Mouse (Mus musculus) testis, postnatal 10 days (tissue): ENCODE data around the gene Rnaset2b.
"Not testable (repeated sequence)": the region's sequence is repeated elsewhere in the genome, so short reads cannot be mapped to it uniquely, and the experiment has no call there.

Experiments used
- DNase-seq: peaks from one replicate; pipeline ENCODE4 v3.0.0; 2021; ENCODE audit warnings: low spot score

Gene Rnaset2b

DNA sequence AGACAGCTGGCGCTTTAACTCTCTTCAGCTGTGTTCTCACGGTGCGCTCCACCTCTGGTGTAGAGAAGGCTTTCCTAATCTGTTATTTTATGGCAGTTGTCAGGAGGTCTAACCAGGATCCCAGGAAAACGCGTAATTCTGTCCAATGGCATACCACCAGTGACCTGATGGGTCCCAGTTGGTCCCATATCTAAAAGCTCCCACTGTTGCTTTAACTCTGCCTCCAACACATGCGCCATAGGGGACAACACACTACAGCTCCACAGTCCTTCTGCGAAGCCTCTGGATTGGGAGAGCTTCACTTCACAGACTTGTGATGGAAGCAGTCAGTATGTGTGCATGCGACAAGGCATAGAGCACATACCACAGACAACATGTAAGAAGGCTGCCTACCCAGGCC lies 9.7 kb downstream of the Rnaset2b start:
- DNase-seq = not testable (repeated sequence)

DNA sequence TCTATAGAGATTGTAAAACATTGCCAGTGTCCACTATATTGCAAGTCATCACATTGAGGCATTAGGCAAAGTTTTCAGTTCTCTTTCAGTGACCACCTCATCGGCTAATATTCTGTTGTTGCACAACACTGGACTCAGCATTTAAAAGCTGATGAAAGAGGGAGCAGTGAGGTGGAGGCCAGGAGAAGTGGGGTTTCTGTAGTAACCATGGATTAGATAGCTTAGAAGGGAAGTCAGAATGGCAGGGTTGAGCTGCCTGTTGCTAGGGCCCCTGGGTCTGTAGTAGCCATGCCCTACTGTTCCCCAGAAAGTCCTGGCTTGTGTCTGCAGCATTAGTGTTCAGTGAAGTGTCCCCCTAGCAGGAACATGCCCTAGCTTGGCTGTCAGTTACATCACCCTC lies 15.7 kb downstream of the Rnaset2b start:
- DNase-seq = not testable (repeated sequence)

DNA sequence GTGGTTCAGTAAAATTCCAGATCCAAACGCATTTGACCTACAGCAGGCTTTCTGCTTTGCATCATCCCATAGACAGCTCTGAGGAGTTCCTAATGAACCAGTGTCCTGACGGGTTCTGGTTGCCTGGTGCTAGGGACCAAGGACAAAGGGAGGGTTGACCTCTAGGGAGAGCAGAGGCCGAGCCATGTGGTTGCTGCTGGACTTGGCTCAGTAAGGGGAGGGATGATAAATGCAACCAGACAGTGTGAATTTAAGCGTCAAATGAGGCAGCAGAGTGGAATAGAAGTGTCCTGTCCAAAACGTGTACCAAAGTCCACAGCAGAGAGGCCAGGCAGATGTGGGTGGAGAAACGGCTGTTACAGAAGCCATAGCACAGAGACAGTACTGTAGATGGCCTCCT lies 25.1 kb downstream of the Rnaset2b start:
- DNase-seq = not testable (repeated sequence)

DNA sequence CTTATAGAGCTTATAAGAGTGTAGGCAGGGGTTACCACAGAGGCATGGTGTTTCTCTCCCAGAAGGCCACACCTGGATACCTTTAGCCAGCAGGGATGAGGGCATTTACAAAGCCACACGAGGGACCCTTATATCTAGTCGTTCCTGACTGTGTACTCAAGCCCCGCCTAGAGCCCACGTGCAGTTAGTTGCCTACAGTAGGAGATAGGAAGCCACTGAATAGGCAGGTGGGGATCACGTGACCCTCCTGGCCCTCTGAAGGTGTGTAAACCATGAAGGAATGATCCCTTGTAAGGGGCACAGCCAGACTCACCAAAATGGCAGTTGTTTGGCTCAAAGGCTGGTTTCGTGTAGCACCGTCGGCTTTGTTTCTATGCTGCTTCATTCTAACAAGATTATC lies 26.4 kb downstream of the Rnaset2b start:
- DNase-seq = not testable (repeated sequence)

DNA sequence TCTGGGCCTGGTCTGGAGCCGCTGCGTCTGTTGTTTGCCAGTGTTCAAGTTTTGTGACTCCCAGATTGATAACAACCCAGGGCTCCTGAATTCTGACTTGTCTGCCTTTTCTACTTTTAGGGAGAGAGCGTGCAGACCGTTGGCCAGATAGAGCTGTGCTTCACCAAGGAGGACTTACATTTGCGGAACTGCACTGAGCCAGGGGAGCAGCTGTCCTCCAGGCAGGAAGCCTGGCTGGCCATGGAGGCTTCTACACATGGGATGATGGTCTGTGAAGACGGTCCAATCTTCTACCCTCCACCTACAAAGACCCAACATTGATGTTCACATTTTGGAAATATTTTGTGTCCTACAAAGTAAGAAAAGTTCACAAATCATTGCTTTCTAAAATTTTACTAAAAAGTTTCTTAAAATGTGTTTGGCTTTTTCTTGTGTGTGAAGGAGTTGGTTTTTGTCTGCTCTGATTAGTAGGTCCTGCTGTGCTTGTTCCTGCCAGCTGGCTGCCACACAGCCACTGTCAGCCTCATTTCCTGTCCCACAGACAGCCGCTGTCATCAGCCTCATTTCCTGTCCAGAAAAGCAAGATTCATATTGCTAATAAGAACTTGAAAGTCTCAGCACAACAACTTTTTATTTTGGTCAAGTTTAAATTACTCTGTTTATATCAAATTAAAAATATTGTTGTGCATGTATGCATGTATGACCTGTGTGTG lies 27.5 kb downstream of the Rnaset2b start:
- not testable (repeated sequence) for DNase-seq

DNA sequence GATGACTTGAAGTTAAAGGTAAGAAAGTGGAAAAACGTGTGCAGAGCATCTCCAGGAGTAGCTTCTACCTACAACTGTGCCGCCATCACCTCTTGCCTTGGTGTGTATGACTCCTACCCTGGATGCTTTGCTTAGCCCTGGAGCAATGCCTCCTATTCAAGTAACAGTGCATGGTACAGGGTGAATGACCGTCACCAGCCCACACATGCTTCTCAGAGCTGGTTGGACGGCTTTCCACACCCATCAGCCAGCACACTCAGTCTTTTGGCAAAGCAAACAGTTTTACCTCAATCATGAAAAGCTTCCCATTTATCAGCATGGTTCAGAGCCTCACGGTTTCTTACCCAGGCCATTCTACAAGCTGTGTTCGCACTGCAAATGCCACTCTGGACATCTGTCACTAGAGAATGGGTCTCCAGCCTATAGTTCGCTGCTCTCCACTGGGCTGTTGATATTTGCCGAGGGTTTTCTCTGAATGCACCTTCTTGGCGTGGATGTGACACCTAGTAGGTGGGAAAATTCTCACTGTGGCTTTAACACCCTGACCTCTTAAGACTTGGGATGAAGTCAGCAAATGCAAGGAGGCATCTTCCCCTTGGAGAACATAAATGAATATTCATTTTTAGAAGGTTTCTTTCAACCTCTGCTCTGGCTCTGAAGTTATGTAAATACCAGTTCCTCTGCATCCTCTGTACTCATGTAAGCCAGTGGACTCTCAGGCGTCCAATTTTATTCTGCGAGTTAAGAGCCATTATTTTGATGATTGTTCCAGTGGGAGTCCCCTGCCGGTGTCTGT lies 31.6 kb downstream of the Rnaset2b start:
- not testable (repeated sequence) for DNase-seq

DNA sequence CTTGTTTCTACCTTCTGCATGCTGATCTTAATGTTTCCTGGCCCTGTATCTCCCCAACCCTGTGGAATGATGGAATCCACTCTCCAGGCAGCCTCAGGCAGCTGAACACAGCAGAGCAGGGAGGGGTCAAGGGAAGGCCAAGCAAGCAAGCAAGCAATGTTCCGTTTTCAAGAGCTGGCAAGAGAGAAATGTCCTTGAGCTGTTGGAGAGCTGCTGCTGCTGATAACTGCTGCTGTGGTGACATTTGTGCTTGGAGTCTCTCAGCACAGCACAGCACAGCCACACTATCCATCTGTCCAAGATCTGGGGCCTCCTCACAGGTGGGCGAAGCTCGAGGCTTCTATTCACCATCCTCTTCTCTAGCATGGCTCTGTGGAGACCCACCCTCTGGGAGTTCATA lies 33.0 kb downstream of the Rnaset2b start:
- not testable (repeated sequence) for DNase-seq

DNA sequence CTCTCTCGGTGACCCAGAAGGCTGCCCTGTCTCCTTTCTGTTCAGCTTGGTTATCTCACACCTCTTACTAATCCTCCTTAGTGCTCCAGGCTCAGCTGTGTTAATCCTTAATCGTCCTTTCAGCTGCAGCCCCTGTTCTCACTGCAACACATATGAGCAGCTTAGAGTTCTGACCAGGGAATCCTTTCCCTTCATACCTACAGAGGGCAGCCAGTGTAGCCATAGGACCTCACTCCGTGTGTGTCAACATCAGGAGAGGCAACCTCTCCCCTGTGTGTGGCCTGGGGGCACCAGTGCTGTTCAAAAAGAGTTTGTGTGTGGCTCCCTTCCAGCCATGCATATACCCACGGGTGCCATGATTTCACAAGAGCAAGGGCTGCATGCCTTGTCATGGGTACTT lies 35.2 kb downstream of the Rnaset2b start:
- DNase-seq = not testable (repeated sequence)

DNA sequence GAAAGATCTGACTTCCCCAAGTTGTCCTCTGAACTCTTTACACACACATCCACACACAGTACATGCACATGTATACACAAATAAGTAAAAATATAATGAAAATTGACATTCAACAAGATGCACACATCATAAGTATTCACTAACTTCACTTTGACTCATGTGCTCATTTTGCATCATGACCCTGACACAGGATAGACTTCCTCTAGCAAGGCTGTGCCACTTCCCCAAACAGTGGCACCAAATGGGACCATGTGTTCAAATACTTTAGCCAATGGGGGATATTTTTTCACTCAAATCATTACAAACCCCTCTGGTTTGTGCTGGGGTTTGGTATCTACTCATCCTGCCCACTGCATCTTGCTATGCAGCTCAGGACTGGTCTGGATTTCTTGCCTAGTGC lies 38.5 kb downstream of the Rnaset2b start:
- not testable (repeated sequence) for DNase-seq

DNA sequence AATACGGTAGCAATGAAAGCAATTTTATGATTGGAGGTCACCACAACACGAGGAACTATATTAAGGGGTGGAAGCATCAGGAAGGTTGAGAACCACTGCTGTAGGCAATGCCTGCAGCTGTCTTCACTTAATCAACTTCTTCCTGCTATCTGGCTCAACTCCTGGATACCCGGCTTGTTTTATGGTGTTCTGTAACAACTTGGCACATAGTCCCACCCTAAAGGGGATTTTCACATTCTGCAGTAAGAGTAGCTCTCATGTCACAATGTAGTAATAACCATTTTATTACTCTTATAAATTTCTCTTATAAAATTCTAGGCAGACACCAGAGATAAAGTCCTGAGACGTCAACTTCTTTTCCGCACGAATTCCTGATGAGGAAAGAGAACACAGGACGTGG lies 39.0 kb downstream of the Rnaset2b start:
- DNase-seq = not testable (repeated sequence)

DNA sequence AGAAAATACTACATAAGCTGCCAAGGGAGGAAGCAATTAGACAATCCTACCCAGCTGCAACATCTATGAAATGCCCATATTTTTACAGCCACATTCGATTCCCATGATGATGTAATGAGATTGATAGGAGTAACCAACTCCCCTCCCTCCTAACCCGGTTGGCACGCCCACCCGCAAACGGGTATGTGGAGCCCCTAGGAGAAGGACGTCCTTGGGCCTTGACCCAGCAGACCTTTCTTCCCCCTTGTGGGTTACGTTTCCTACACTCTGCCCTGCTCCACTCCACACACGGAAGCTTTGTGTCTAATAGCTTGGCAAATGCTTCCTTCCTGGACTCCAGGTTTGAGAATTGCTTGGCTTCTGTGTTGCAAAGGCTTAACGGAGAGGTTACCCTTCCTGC lies 39.5 kb downstream of the Rnaset2b start:
- DNase-seq = not testable (repeated sequence)

DNA sequence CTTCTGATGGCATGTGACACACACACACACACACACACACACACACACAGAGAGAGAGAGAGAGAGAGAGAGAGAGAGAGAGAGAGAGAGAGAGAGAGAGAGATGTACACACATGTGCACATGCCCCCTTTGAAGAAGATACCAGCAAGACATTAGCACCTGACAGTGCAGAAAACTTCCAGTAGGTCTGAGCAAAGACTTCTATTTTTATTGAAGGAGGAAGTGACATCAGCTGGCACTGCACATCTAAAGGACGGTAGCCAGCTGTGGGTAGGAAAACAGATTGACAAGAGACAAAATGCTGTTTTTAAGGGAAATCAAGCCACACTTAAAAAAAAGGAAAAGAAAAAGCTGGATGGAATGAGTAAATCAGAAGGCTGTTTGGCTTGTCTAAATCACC lies 43.8 kb downstream of the Rnaset2b start:
- not testable (repeated sequence) for DNase-seq

DNA sequence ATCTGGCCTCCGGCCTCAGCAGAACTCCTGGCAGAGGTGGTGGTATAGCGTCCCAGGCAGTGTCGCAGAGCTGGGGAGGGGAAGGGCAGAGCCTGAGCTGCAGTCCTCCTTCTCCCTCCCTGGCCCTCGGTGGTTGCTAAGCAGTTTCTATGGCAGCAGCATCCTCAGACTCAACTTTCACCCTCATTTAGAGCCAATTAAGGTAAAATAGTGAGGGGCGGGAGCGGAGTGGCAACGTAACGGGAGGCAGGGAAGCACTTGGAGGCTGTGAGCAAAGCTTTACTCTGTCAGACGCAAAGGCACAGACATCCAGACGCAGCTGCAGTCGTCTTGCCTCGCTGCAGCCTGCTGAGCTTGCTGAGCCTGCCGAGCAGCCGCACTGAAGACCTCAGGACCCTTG lies 54.8 kb downstream of the Rnaset2b start, which contains the start of gene Gm1604a:
Gm1604a (plus strand) TSS at position 312 of the 400 bp plus-strand sequence.
- not testable (repeated sequence) for DNase-seq

DNA sequence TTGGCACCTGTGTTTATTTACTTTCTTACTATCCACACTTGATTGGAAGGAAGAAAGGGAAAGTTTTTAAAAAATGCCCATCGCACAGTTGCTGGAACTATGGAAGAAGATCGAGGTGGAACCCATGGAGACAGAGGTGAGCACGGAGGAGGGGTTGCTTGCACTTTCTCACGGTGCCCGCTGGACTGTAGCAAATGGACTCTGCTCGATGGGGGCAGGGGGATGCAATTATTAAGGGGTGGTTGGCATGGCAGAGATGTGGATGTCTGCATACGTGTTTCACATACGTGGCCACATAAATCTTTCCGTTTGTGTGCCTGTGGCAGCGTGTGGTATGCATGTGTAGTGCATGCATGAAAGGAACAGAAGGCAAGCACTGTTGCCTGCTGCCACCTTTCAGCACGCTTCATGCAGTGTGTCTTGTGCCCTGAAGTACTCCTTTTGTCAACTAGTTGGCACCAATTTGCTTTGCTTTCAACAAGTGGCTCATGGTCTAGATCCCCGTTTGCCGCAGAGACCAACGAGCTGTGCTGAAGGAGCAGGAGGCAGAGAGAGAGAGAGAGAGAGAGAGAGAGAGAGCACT lies 55.4 kb downstream of the Rnaset2b start:
- not testable (repeated sequence) for DNase-seq

DNA sequence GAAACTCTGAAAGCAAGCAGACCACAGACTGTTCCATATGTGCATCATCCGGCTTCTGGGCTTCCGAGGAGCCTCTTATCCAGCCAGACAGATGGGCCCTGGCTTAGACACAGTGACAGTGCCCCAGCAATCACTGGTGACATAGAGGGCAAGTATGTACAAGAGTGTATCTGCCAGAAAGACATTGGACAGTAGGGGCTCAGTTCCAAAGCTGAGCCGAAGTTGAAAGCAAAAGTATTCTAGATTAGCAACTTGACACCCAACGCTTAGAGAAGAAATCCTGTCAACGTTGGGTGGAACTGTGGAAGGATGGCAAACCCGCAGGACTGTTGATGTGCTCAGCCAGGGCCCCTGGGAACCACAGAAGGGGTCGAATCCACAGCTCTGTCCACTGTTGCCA lies 59.8 kb downstream of the Rnaset2b start:
- DNase-seq = not testable (repeated sequence)

DNA sequence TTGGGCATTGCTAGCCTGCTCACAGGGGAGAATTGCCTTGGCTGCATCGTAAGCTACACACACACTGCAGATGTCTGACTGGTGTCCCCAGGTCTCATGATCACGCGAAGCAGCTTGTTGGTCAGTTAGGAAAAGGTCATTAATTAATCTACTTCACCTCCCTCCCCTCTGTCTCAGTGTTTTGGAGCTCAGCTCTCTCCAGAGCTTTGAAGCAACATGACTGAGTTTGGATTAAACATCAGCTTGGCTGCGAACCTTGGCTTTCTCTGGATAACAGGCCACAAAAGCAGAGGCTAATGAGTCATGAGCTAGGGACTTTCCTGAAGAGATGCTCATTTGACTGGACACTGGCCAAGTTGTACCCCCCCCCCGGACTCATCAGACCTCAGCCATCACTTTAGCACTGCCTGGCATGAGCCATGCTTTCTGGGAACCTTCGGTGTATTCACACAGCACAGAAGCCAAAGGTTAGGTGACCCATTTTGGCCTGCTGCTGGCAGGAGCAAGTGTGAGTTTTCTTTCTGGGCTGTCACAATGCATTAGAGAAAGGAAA lies 60.3 kb downstream of the Rnaset2b start:
- DNase-seq = not testable (repeated sequence)

DNA sequence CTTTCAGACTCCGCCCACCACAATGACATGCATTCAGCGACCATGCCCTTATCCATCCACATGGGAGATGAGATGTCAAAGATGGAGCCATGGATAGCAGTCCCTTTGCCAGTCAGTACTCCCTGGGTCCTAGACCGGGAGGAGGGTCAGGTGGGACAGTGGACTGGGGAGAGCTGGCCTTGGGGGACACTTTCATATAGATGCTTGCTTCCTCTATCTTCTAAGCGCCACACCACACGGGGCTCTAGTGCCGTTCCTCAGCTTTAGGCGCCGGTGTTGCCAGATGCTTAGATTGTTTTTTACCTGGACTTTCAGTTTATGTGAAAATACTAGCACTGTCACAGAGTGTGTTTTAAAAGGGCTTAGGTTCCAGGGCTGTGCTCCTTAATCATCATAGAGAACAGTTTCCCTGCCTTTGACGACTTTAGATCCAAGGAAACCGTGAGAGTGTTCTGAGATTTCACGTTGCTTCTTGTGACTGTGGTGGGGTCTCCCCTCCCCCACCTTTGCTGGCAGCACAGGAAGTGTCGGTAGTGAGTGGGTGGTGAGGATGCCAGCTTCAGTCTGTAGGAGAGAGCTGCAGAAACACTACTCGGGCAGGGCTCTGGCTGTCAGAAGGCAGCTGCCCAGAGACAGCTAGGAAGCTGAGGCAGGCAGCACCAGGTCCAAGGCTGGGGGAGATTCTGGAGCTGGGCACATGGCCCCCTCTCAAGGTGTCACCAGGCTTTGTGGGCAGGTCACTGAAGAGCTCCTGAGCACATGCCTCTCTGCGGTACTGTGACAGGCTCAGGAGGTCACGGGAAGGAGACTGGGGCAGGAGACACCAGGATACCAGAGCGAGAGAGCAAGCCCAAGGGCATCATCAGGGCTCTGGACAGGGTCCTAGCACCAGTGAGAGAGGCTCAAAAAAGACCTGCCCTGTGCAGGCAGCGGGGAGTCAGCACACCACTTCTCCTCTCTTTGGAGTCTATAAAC lies 63.0 kb downstream of the Rnaset2b start:
- DNase-seq = not testable (repeated sequence)
